Mouse (Mus musculus) spleen, postnatal 4 days (tissue): ENCODE measurements at regions not wholly inside any gene's neighbourhood (a gene's known extent, or its start where the extent isn't known, plus 50 kb on each side); places are given as distances from the start of the nearest gene placed in this dataset.
"Not testable (repeated sequence)": the region's sequence is repeated elsewhere in the genome, so short reads cannot be mapped to it uniquely, and the experiment has no call there.

Experiments used
- DNase-seq, 2 experiments: peaks; one replicate each; pipeline ENCODE4 v3.0.0; 2022; ENCODE audit warnings: low spot score in 2 of 2

- DNase-seq: no peak
Observed at GRCm38 (mm10) chr6:89052758-89053460, 150.9 kb downstream of the Tpra1 start.

GRCm38 (mm10) chr6:89054060-89054459, 152.0 kb downstream of the Tpra1 start:
- DNase-seq: no peak

GRCm38 (mm10) chr6:89059431-89059975, 157.5 kb downstream of the Tpra1 start:
- no peak for DNase-seq

GRCm38 (mm10) chr6:89064977-89065580, 163.0 kb downstream of the Tpra1 start:
- DNase-seq: no peak

GRCm38 (mm10) chr6:89066588-89066987, 164.5 kb downstream of the Tpra1 start:
- no peak for DNase-seq

GRCm38 (mm10) chr6:89068286-89068685, 166.2 kb downstream of the Tpra1 start:
- no peak for DNase-seq

- DNase-seq: no peak
Observed at GRCm38 (mm10) chr6:89069108-89069507, 167.1 kb downstream of the Tpra1 start.

GRCm38 (mm10) chr6:89070011-89070410, 168.0 kb downstream of the Tpra1 start:
- peak in 1 of 2 experiments; percentile 68 for DNase-seq

GRCm38 (mm10) chr6:89071766-89072165, 169.7 kb downstream of the Tpra1 start:
- DNase-seq: no peak

GRCm38 (mm10) chr6:89072569-89072968, 170.5 kb downstream of the Tpra1 start:
- no peak for DNase-seq

GRCm38 (mm10) chr6:89081624-89082300, 179.7 kb downstream of the Tpra1 start:
- no peak for DNase-seq

- DNase-seq: no peak
Observed at GRCm38 (mm10) chr6:89084437-89084836, 182.4 kb downstream of the Tpra1 start.

- DNase-seq: no peak
Observed at GRCm38 (mm10) chr6:89085151-89085550, 183.1 kb downstream of the Tpra1 start.

GRCm38 (mm10) chr6:89087620-89088019, 185.6 kb downstream of the Tpra1 start:
- no peak for DNase-seq

GRCm38 (mm10) chr6:89090096-89090495, 188.0 kb downstream of the Tpra1 start:
- DNase-seq: no peak

- no peak for DNase-seq
Observed at GRCm38 (mm10) chr6:89095911-89096310, 193.9 kb downstream of the Tpra1 start.

- no peak for DNase-seq
Observed at GRCm38 (mm10) chr6:89097531-89097930, 195.5 kb downstream of the Tpra1 start.

- no peak for DNase-seq
Observed at GRCm38 (mm10) chr6:89119241-89119640, 217.2 kb downstream of the Tpra1 start.

GRCm38 (mm10) chr6:89121023-89121745, 219.1 kb downstream of the Tpra1 start:
- DNase-seq: no peak

- no peak for DNase-seq
Observed at GRCm38 (mm10) chr6:89121746-89122070, 219.7 kb downstream of the Tpra1 start.

- DNase-seq: no peak
Observed at GRCm38 (mm10) chr6:89125916-89126315, 223.9 kb downstream of the Tpra1 start.

GRCm38 (mm10) chr6:89128141-89128540, 226.1 kb downstream of the Tpra1 start:
- not testable (repeated sequence) for DNase-seq
